Mouse (Mus musculus): ENCODE measurements around the gene Lce3c. TPM values are rescaled to one million over a fixed set of nuclear protein-coding genes. Genes with fewer than 3 reads are reported as not detected.

Gene Lce3c
- polyA plus RNA-seq, 1 experiment: not detected

GRCm38 (mm10) chr3:92991926-92992325 lies 47.6 kb downstream of the Lce3c start, which contains the start of gene Lce3f:
Gene Lce3f, plus strand, starts transcription at chr3:92992226.
- Histone ChIP-seq H3K9me3 (replicated peaks; ENCODE audit: control insufficient read depth, insufficient read depth, low read length, poor library complexity, severe bottlenecking) (no peaks in the 10 kb centered on the region), H3K4me3 (ENCODE audit: low read depth, low read length) (no peak within 1 kb of the TSS), H3K36me3 (ENCODE audit: control insufficient read depth, insufficient read depth, low read length, poor library complexity, severe bottlenecking) (no peaks in the 10 kb centered on the region), H3K27ac (ENCODE audit: insufficient read depth, low read length) (no peak within 1 kb of the TSS), H3K9ac (ENCODE audit: low read depth, poor library complexity, severe bottlenecking) (no peak within 1 kb of the TSS), H3K27me3 (ENCODE audit: control insufficient read depth, insufficient read depth, low read length, poor library complexity, severe bottlenecking) (no peaks in the 10 kb centered on the region; the same call in 1 of the 2 replicates), H3K4me1 (ENCODE audit: control insufficient read depth, insufficient read depth, low read length) (no peaks in the 10 kb centered on the region)
- TF ChIP-seq POLR2A (IDR thresholded peaks at IDR 0.05; ENCODE audit: insufficient read depth, low read length): no peak

Other genes starting within 250 kb of the Lce3c start
- gene Lce1e, start 235.4 kb upstream of the Lce3c start, polyA plus RNA-seq (2011; ENCODE audit: insufficient read depth, insufficient read length, low read depth, missing spikeins): not detected in 2 replicates
- not detected in 2 replicates for gene Lce1f, start 224.1 kb upstream of the Lce3c start, polyA plus RNA-seq (2011; ENCODE audit: insufficient read depth, insufficient read length, low read depth, missing spikeins)
- not detected in 2 replicates for gene Gm38119, start 205.4 kb upstream of the Lce3c start, polyA plus RNA-seq (2011; ENCODE audit: insufficient read depth, insufficient read length, low read depth, missing spikeins)
- not detected in 2 replicates for gene Lce1g, start 192.1 kb upstream of the Lce3c start, polyA plus RNA-seq (2011; ENCODE audit: insufficient read depth, insufficient read length, low read depth, missing spikeins)
- not detected in 2 replicates for gene Lce1h, start 179.4 kb upstream of the Lce3c start, polyA plus RNA-seq (2011; ENCODE audit: insufficient read depth, insufficient read length, low read depth, missing spikeins)
- gene Lce1i, start 165.6 kb upstream of the Lce3c start, polyA plus RNA-seq (2011; ENCODE audit: insufficient read depth, insufficient read length, low read depth, missing spikeins): not detected in 2 replicates
- not detected in 2 replicates for gene Lce1j, start 154.0 kb upstream of the Lce3c start, polyA plus RNA-seq (2011; ENCODE audit: insufficient read depth, insufficient read length, low read depth, missing spikeins)
- not detected in 2 replicates for gene Lce1k, start 136.6 kb upstream of the Lce3c start, polyA plus RNA-seq (2011; ENCODE audit: insufficient read depth, insufficient read length, low read depth, missing spikeins)
- not detected in 2 replicates for gene Kprp, start 117.2 kb upstream of the Lce3c start, polyA plus RNA-seq (2011; ENCODE audit: insufficient read depth, insufficient read length, low read depth, missing spikeins)
- not detected in 2 replicates for gene Lce1l, start 93.2 kb upstream of the Lce3c start, polyA plus RNA-seq (2011; ENCODE audit: insufficient read depth, insufficient read length, low read depth, missing spikeins)
- gene 2310050C09Rik, start 74.3 kb upstream of the Lce3c start, polyA plus RNA-seq (2011; ENCODE audit: insufficient read depth, insufficient read length, low read depth, missing spikeins): not detected in 2 replicates
- not detected in 2 replicates for gene Lce3a, start 18.3 kb upstream of the Lce3c start, polyA plus RNA-seq (2011; ENCODE audit: insufficient read depth, insufficient read length, low read depth, missing spikeins)
- not detected in 2 replicates for gene Lce3b, start 11.5 kb upstream of the Lce3c start, polyA plus RNA-seq (2011; ENCODE audit: insufficient read depth, insufficient read length, low read depth, missing spikeins)
- gene Lce3d, start 12.9 kb downstream of the Lce3c start, polyA plus RNA-seq (2011; ENCODE audit: insufficient read depth, insufficient read length, low read depth, missing spikeins): not detected in 2 replicates
- gene Lce3e, start 22.6 kb downstream of the Lce3c start, polyA plus RNA-seq (2011; ENCODE audit: insufficient read depth, insufficient read length, low read depth, missing spikeins): not detected in 2 replicates
- not detected in 2 replicates for gene Lce3f, start 47.7 kb downstream of the Lce3c start, polyA plus RNA-seq (2011; ENCODE audit: insufficient read depth, insufficient read length, low read depth, missing spikeins)
- not detected in 2 replicates for gene Crct1, start 71.2 kb downstream of the Lce3c start, polyA plus RNA-seq (2011; ENCODE audit: insufficient read depth, insufficient read length, low read depth, missing spikeins)
- gene Lce1m, start 74.6 kb downstream of the Lce3c start, polyA plus RNA-seq (2011; ENCODE audit: insufficient read depth, insufficient read length, low read depth, missing spikeins): not detected in 2 replicates
- gene Gm4858, start 124.3 kb downstream of the Lce3c start, polyA plus RNA-seq (2011; ENCODE audit: insufficient read depth, insufficient read length, low read depth, missing spikeins): not detected in 2 replicates
- gene Crnn, start 200.3 kb downstream of the Lce3c start, polyA plus RNA-seq (2011; ENCODE audit: insufficient read depth, insufficient read length, low read depth, missing spikeins): not detected in 2 replicates

Measured in ES-Bruce4 (cell line).